ENCODE assay signal across 32 mouse cellular contexts in the genomic region with DNA sequence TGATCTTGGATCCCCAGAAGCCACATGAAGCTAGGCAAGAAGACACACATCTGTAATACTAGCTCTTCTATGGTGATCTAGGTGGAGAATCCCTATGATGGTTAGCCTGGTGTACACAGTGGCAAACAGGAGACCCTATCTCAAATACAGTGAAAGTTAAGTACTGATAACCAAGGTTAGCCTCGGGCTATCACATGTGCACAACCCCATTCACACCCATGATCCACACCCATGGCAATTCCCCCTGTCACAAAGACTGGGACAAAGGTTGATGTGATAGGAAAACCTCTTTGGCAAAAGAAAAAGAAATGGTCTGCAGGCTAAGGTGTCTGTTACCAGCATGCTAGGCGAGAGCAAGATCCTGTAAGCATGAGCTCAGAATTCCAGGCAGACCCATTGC. TPM values are rescaled to one million over a fixed set of nuclear protein-coding genes. Genes with fewer than 3 reads are reported as not detected.
"Had no signal": no experiment of that assay in that cellular context is flagged by ENCODE, and none has a peak within 500 bp of the region (broad histone marks: within the 10 kb centered on the region; RNA-seq: fewer than 3 reads in every experiment).

No protein-coding gene starts in this region.

- ATAC-seq: liver, postnatal 0 days; lung, postnatal 0 days; midbrain, embryonic 13.5 days; midbrain, embryonic 15.5 days; midbrain, embryonic 16.5 days had no signal

- H3K4me1 ChIP-seq: limb, embryonic 10.5 days; limb, embryonic 12.5 days; limb, embryonic 13.5 days; limb, embryonic 15.5 days; liver, embryonic 15.5 days; lung, embryonic 15.5 days; megakaryocyte, embryonic 14.5 days; midbrain, embryonic 12.5 days; midbrain, embryonic 15.5 days had no signal

- H3K27me3 ChIP-seq: limb, embryonic 12.5 days; limb, embryonic 13.5 days; limb, embryonic 15.5 days; liver, embryonic 15.5 days; lung, embryonic 15.5 days; midbrain, embryonic 12.5 days; midbrain, embryonic 13.5 days; midbrain, embryonic 15.5 days had no signal

- H3K9me3 ChIP-seq: limb, embryonic 10.5 days; limb, embryonic 12.5 days; limb, embryonic 13.5 days; limb, embryonic 15.5 days; liver, embryonic 15.5 days; lung, embryonic 15.5 days; megakaryocyte, embryonic 14.5 days; midbrain, embryonic 10.5 days; midbrain, embryonic 12.5 days; midbrain, embryonic 13.5 days; midbrain, embryonic 15.5 days had no signal

- H3K27ac ChIP-seq: left cerebral cortex, adult 2 months; limb, embryonic 10.5 days; limb, embryonic 12.5 days; limb, embryonic 13.5 days; limb, embryonic 15.5 days; liver, embryonic 14.5 days; liver, embryonic 15.5 days; lung, embryonic 15.5 days; macrophage; midbrain, embryonic 10.5 days; midbrain, embryonic 12.5 days; midbrain, embryonic 13.5 days; midbrain, embryonic 15.5 days had no signal

- H3K9ac ChIP-seq: limb, embryonic 12.5 days; limb, embryonic 13.5 days; limb, embryonic 15.5 days; liver, embryonic 14.5 days; liver, embryonic 15.5 days; liver, postnatal 0 days; lung, embryonic 14.5 days; lung, embryonic 15.5 days; midbrain, embryonic 12.5 days; midbrain, embryonic 13.5 days; midbrain, embryonic 15.5 days had no signal

- DNase-seq: left cerebral cortex, postnatal 4 days; liver; liver, postnatal 0 days; lung, adult 18-20 months; lung, adult 2 months; lung, embryonic 14.5 days; lung, postnatal 10 days; lung, postnatal 14 days; lung, postnatal 36 days; lung, postnatal 4 days; midbrain, embryonic 14.5 days had no signal

- H3K36me3 ChIP-seq: limb, embryonic 10.5 days; limb, embryonic 12.5 days; limb, embryonic 13.5 days; limb, embryonic 15.5 days; liver, embryonic 15.5 days; lung, embryonic 15.5 days; midbrain, embryonic 10.5 days; midbrain, embryonic 12.5 days; midbrain, embryonic 13.5 days; midbrain, embryonic 15.5 days had no signal

- H3K4me2 ChIP-seq: limb, embryonic 12.5 days; limb, embryonic 13.5 days; limb, embryonic 15.5 days; liver, embryonic 11.5 days; liver, embryonic 15.5 days; lung, embryonic 14.5 days; lung, embryonic 15.5 days; midbrain, embryonic 11.5 days; midbrain, embryonic 12.5 days; midbrain, embryonic 13.5 days; midbrain, embryonic 15.5 days had no signal

- H3K4me3 ChIP-seq: left cerebral cortex, adult 2 months; limb, embryonic 10.5 days; limb, embryonic 12.5 days; limb, embryonic 13.5 days; limb, embryonic 15.5 days; liver, embryonic 15.5 days; lung, embryonic 15.5 days; megakaryocyte, embryonic 14.5 days; midbrain, embryonic 10.5 days; midbrain, embryonic 12.5 days; midbrain, embryonic 13.5 days; midbrain, embryonic 15.5 days; myocyte had no signal

RNA-seq across cellular contexts. Expression of gene Gucy1b2, which starts 16.0 kb away (rescaled TPM):
- polyA plus RNA-seq: liver, adult 2 months; liver, embryonic 14.5 days; liver, embryonic 15.5 days; liver, embryonic 16.5 days; liver, postnatal 0 days; lung, adult 2 months; macrophage; myocyte had no signal
